Mouse (Mus musculus): ENCODE measurements around the gene Nmu. TPM values are rescaled to one million over a fixed set of nuclear protein-coding genes. Genes with fewer than 3 reads are reported as not detected.

Gene Nmu
- total RNA-seq, 2 experiments from 2014 or later = not detected

DNA sequence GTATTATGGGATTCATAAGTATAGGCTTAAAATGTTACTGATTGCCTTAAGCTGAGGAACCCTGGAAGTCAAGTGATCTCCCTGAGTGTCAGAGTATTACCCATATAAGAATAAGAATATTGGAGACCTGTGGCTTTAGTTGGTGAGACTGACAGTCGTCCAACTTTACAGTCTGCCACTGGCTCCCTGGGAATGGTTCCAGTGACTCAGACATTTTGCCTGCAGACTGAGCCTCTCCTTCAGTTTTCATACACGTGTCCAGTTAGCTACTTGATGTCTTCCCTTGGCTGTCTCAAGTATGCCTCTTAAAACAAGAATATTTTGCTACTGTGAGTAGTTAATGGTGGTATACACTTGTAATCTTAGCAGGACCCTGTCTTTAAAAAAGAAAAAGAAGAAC, 55.4 kb downstream of the Nmu start:
- no peak for DNase-seq

DNA sequence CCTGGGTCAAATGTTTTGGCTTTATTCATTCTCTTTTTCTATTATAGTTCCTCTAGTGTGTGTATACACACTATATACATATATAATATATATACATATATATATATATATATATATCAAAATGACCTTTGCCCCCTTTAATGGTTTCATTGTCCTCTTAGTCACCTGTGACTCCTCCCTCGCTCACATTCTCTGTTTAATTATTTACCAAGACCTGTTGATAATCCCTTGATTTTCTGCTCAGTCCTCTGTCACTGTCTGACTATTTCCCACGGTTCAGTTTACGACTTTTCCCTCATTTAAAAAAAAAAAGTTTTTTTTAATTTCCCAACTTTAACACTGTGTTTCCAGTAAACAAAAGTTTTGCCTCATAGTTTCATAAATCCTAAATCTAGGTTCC, 57.3 kb downstream of the Nmu start:
- no peak for DNase-seq

DNA sequence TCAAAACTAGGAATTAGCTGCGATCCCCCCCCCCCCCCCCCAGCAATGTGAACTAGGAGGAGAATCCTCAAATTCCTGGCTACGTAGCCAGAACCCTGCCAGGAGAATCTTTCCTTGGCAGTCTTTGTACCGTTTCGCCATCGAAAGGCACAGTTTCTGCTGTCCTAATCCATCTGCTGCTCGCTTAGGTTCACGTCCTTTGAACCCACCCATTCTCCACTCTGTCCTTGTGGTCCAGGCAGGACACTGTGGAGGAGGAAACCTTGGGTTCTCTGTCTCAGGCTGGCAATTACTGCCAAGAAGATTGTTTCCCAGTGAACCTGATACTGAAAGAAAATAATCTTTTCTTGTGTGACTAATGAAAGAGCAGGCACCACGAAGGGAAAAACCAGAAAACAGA, 58.0 kb downstream of the Nmu start:
- peak in 1 of 2 experiments; percentile 17 for DNase-seq

DNA sequence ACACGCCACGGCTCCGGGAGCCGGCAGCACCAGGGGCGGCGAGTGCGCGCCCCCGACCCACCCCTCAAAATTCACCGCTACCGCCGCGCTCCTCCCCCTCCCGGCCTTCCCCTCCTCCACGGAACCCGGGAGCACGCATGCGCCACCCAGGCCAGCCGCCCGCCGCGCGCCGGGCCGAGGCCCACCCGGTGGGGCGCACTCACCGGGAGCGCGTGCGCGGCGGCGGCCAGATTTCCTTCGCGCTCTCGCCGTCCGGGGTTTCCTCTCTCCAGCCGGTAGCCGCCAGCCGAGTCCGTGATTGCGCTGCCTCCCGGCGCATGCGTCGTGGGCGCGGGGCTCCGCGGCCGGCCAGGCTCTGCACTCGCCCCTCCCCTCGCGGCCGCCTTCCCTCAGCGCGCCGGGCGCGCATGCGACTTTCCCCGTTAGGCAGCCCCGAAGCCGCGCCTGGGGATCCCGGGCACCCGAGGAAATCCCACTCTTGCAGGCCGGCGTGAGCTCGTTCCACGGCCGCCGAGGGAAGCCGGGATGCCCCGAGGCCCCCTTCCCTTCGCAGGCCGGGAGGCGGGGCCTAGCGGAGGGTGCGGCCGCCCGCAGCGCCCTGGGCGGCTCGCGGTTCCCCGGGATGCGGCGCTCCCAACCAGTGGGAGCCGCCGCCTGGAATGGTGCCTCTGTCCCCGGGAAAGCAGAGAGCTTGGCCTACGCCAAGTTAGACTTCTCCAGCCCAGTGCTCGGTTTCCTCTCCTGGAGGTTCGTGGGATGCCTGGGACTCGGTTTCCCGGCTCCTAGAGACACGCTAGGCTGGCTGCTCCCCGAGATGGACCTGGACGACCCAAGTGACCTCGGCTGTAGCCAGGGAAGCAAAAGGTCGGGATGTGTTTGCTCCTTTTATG, 58.9 kb downstream of the Nmu start, which contains the start of gene Clock:
Clock (minus strand) TSS at position 341 of the 890 bp plus-strand sequence.
- DNase-seq = peak; percentile 92 to 94

DNA sequence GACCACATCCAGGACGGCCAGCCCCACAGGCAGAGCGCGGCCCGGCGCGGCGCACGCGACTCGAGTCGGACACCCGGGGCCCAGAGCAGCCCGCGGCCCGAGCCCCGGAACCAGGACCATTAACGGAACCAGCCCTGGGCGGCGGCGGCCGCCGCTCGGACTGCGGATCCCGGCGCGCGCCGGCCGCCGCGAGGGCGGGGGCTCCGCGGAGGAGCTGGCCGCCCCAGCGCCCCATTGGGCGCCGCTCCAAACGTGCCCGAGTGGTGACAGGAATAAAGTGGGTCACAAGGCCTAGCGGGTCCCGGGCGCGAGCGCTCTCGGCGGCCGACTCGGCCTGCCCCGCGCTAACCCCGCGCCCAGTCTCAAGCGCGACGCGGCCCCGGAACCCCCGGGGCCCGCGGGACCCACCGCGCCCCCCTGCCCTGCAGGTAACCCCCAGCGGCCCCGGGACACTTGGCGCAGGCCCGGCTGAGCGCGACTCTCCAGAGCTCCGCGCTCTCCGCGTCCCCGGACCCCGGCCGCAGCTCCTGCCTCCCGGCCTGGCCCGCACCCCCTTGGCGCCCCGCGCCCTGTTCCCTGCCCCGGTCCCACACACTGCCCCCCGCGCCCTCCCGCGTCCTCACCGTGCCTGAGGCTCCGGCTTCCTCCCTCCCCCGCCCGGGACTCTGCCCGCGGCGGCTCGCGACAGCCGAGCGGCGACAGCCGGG, 59.7 kb downstream of the Nmu start:
- DNase-seq = peak; percentile 90

DNA sequence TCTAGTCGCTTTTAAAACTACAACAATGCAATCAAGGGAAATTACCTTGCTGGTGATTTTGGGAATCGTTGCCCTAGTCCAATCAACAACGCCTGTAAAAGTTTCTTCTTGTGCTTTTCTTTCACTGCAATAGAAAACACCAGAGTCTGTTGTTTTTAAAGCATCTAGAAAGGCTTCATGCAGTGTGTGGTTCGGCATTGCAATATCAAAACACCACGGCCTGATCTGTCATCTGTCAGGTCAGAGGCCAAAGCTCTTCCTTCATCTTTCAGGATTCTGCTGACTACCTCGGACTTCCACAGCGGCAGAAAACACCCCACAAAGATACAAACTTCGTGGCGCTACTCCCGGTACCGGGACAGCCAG, 60.2 kb downstream of the Nmu start:
- no peak for DNase-seq

DNA sequence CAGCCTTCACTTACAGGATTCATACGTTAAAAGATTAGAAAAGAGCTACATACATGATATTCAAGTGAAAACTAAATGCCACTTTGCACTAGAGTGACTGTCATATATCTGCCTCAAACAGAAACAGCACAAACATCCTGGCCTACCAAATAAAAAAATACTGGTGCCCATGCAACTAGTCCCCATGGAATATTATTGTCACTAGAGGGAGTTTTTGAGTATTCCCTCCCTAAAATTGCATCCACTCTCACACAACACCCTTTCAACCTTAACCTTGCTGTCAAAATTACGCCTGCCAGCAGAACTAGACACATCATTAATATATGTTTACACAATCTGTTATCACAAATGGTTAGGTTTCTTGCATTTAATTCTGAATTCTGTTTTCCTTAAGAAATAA, 61.6 kb downstream of the Nmu start:
- no peak for DNase-seq

DNA sequence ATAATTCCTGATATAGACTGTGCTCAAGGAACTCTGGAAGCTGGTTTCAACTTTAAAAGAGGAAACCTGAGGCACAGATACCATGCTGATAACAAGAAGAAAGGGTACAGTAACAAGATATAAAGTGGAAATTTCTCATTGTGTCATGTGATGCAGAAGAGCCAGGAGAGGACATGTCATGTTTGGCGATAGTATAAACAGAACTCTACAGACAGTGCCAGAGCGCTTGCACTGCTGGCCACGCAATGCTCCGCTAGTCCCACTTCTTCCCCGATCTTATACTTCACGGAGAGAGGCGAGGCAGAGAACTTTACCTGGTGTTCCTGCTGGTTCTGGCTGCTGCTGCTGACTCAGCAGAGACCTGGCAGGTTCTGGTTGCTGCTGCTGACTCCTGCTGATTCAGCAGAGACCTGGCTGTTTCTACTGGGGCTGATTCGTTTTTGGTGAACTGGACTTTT, 74.3 kb downstream of the Nmu start:
- peak in 1 of 2 experiments; percentile 20 for DNase-seq

DNA sequence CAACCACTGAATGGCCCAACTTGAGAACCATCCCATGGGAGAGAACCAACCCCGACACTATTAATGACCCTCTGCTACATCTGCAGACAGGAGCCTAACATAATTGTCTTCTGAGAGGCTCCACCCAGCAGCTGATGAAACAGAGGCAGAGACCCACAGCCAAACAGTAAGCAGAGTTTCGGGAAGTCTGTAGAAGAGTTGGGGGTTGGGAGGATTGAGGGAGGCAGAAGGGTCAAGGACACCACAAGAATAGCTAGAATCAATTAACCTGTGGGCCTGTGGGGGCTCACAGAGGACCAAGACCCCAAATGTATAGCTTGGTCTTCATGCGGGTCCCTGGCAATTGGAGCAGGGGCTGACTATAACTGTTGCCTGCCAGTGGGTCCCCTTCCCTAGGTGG, 75.3 kb downstream of the Nmu start:
- DNase-seq = no peak

DNA sequence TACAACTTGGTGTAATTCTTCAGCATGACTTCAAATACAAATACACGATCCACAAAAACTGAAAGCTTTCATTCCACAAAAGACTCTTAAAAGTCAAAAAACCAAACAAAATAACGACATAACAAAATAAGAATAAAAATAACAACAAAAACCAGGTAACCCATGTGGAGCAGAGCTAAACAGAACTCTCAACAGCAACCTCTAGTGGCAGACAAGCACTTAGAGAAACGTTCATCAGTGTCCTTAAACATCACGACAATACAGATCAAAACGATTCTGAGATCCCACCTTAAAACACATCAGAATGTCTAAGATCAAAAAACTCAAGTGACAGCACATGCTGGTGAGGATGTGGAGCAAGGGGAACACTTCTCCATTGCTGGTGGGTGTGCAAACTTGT, 76.5 kb downstream of the Nmu start:
- DNase-seq = no peak

DNA sequence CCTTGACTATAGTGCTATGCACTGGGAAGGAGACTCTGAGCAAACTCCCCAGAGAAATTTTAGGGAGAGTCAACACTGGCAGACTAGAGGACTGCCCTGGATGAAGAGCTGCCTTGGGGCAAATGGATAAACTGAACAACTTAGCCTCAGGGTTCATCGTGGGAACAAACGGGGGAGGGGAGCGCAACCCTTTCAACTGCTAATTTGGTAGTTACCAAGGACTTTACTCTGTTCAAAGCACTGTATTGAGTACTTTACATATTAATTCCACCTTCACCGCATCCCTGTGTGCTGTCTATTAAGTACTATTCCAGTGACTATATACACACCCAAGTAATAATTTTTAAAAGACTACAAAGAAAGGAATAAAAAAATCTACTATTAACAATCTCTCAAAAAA, 77.9 kb downstream of the Nmu start:
- DNase-seq = no peak

DNA sequence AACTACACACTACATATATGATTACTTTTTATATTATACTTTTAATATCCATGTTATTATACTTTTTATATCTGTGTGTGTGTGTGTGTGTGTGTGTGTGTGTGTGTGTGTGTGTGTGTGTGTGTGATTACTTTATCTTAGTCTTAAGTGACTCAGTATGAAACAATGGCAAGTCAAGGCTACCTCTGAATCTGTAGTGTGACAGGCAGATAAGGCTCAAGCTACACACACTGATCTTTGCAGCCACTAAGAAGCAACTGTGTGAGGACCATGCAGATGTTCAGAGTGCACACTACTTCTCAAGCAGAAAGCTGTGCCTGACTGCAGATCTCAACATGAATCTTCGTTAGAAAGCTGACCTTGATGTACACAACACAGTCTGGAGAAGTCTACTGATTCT, 79.7 kb downstream of the Nmu start:
- DNase-seq = no peak

Other genes with a start within 250 kb of the Nmu start
- 1 to 10 TPM; 8.2 TPM for gene Srd5a3, start 223.5 kb downstream of the Nmu start, total RNA-seq (2021)
- gene Tmem165, start 179.9 kb downstream of the Nmu start, total RNA-seq (2021) = 10 to 100 TPM; 17.7 TPM
- gene Clock, start 59.0 kb downstream of the Nmu start, total RNA-seq (2021) = 10 to 100 TPM; 29.1 to 33.9 TPM
- not detected for gene Pdcl2, start 32.6 kb downstream of the Nmu start, total RNA-seq (2021)
- not detected for gene Gm7271, start 120.3 kb upstream of the Nmu start, total RNA-seq (2021)
- 10 to 100 TPM; 15.2 to 15.6 TPM for gene Exoc1, start 165.5 kb upstream of the Nmu start, total RNA-seq (2021)
- gene Cep135, start 224.9 kb upstream of the Nmu start, total RNA-seq (2021) = 1 to 10 TPM; 3.3 TPM